15 mouse cellular contexts compared by ENCODE assay signal in the genomic region with DNA sequence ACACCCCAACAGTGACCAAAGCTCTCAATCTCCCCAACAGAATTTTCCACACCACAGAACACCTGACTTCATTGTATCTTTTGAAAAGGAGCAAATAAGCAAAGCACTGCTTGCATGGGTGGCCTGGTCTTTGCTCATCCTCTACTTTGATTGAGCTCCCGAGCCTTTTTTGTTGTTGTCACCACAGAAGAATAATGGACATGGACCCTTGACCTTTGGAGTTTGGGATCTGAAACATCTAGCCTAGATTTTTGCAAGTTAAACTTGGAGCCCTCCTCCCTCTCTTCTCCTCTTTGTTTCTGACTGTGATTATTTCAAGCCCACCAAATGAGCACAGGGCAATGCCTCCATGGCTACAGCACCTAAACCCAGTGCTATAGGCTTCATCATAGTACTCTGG.
"Had no signal": no experiment of that assay in that cellular context is flagged by ENCODE, and none has a peak within 500 bp of the region (broad histone marks: within the 10 kb centered on the region; RNA-seq: fewer than 3 reads in every experiment).

No protein-coding gene starts in this region.

- ATAC-seq: intestine, postnatal 0 days; midbrain, embryonic 15.5 days had no signal

- H3K4me1 ChIP-seq: kidney, embryonic 15.5 days; liver, embryonic 13.5 days; midbrain, embryonic 12.5 days; midbrain, embryonic 15.5 days; neural tube, embryonic 13.5 days had no signal

- H3K36me3 ChIP-seq: kidney, embryonic 15.5 days; liver, embryonic 13.5 days; midbrain, embryonic 12.5 days; midbrain, embryonic 15.5 days; neural tube, embryonic 13.5 days had no signal

- H3K27ac ChIP-seq: kidney, embryonic 15.5 days; left cerebral cortex, adult 2 months; liver, embryonic 13.5 days; midbrain, embryonic 12.5 days; midbrain, embryonic 15.5 days; neural tube, embryonic 13.5 days had no signal

- H3K27me3 ChIP-seq: kidney, embryonic 15.5 days; liver, embryonic 13.5 days; midbrain, embryonic 12.5 days; midbrain, embryonic 15.5 days; neural tube, embryonic 13.5 days had no signal

- H3K9ac ChIP-seq: kidney, embryonic 15.5 days; liver, embryonic 13.5 days; midbrain, embryonic 12.5 days; midbrain, embryonic 15.5 days; neural tube, embryonic 13.5 days had no signal

- H3K4me2 ChIP-seq: kidney, embryonic 15.5 days; liver, embryonic 13.5 days; midbrain, embryonic 12.5 days; midbrain, embryonic 15.5 days; neural tube, embryonic 13.5 days had no signal

- H3K4me3 ChIP-seq: kidney, embryonic 15.5 days; left cerebral cortex, adult 2 months; liver, embryonic 13.5 days; midbrain, embryonic 12.5 days; midbrain, embryonic 15.5 days; neural tube, embryonic 13.5 days had no signal

- DNase-seq: kidney, postnatal 10 days; layer of hippocampus, postnatal 36 days; left cerebral cortex, postnatal 4 days; liver, embryonic 13.5 days; lung, adult 2 months; lung, postnatal 14 days; lung, postnatal 4 days; thymus, adult 18-20 months; thymus, postnatal 36 days had no signal

- H3K9me3 ChIP-seq: kidney, embryonic 15.5 days; liver, embryonic 13.5 days; midbrain, embryonic 12.5 days; midbrain, embryonic 15.5 days; neural tube, embryonic 13.5 days had no signal
